Mouse (Mus musculus) lung, postnatal 0 days (tissue): Measurements from ENCODE around the gene Ak5. TPM values are rescaled to one million over a fixed set of nuclear protein-coding genes. Genes with fewer than 3 reads are reported as not detected.
"Not testable (repeated sequence)": the region's sequence is repeated elsewhere in the genome, so short reads cannot be mapped to it uniquely, and the experiment has no call there.

ENCODE experiments used
- ATAC-seq: fragments of 200-750 bp; cut with Nextera tagmentation; 2 replicates; pipeline ENCODE4 v1.8.0; 2017; ENCODE audit warnings: moderate library complexity
- DNase-seq: peaks from one replicate; pipeline ENCODE4 v3.0.0-alpha.2; 2016; ENCODE audit warnings: low spot score
- H3K27ac ChIP-seq: fragments of 300-500 bp; sonication (generic); 2 replicates; pipeline ENCODE4 v1.5.1; 2014; ENCODE audit warnings: antibody characterized with exemption, mild to moderate bottlenecking, low read length, mixed read lengths
- H3K27me3 ChIP-seq: fragments of 300-500 bp; sonication (generic); replicated peaks from 2 replicates; pipeline ENCODE4 v1.6.1; 2014; ENCODE audit warnings: low read length, mixed read lengths; ENCODE audit not compliant: insufficient read depth
- H3K36me3 ChIP-seq: fragments of 300-500 bp; sonication (generic); 2 replicates; pipeline ENCODE4 v1.6.1; 2014; ENCODE audit warnings: low read length, mixed read lengths; ENCODE audit not compliant: insufficient read depth
- H3K4me1 ChIP-seq: fragments of 300-500 bp; sonication (generic); 2 replicates; pipeline ENCODE4 v1.6.1; 2014; ENCODE audit warnings: antibody characterized with exemption, low read depth, low read length, mixed read lengths; ENCODE audit not compliant: insufficient read depth
- H3K4me2 ChIP-seq: fragments of 300-500 bp; sonication (generic); replicated peaks from 2 replicates; pipeline ENCODE4 v1.6.1; 2014; ENCODE audit warnings: low read depth, mild to moderate bottlenecking, low read length, moderate library complexity, mixed read lengths
- H3K4me3 ChIP-seq: fragments of 300-500 bp; sonication (generic); 2 replicates; pipeline ENCODE4 v1.5.1; 2014; ENCODE audit warnings: low read depth, low read length
- H3K9ac ChIP-seq: fragments of 300-500 bp; sonication (generic); replicated peaks from 2 replicates; pipeline ENCODE4 v1.6.1; 2014; ENCODE audit warnings: low read depth, mild to moderate bottlenecking
- H3K9me3 ChIP-seq: fragments of 300-500 bp; sonication (generic); 2 replicates; pipeline ENCODE4 v1.6.1; 2016; ENCODE audit warnings: low read length, mixed read lengths
- CTCF ChIP-seq: IDR thresholded peaks from 2 replicates; pipeline ENCODE4 v1.5.1; 2016; ENCODE audit warnings: antibody characterized with exemption, mild to moderate bottlenecking
- EP300 ChIP-seq: IDR thresholded peaks from 2 replicates; pipeline ENCODE4 v1.6.1; 2016; ENCODE audit warnings: antibody characterized with exemption, mild to moderate bottlenecking, control low read depth
- WGBS: fragments of 180-500 bp; shearing (Covaris S2); extraction: QIAGEN DNeasy Blood & Tissue Kit; methylation state at CpG from one replicate; pipeline ENCODE4 v1.1.7; 2014; 5-methylcytosine and 5-hydroxymethylcytosine counted together
- polyA plus RNA-seq: library from polyadenylated mRNA; unstranded; fragments of >200 nt; fragmentation: Nextera tagmentation; extraction: Ambion mirVana; gene quantifications from 2 replicates; pipeline ENCODE4 v1.2.1, GENCODE M21; 2015

Gene Ak5
- polyA plus RNA-seq, 1 experiment from 2014 or later: 0.47 TPM

DNA sequence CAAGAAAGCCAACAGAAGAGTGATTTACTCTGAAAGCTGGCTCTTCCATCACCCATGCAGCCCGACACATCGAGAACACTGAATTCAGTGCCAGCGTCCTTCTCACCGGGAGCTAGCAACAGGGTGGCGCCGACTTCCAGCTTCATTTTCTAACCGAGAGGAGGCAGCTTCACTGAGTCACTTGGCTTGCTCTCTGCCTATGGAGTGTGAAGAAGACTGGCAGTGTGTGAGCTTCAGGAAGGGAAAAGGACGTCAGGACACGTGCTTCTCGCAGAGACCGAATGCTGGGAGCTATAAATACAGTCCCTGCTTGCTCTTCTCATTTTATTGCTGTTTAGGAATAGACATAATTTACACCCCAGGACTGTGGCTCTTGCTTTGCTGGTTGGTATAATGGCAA is 62.3 kb downstream of the Ak5 start:
- WGBS: 59% methylated on average over 11 of the region's 11 CpGs
- ATAC-seq (no peak), DNase-seq (no peak)
- Histone ChIP-seq H3K36me3 (no peaks in the 10 kb centered on the region), H3K9ac (no peak overlapping the region), H3K9me3 (no peaks in the 10 kb centered on the region), H3K27me3 (no peaks in the 10 kb centered on the region), H3K4me2 (no peak overlapping the region), H3K27ac (no peak overlapping the region), H3K4me1 (no peaks in the 10 kb centered on the region), H3K4me3 (no peak overlapping the region)
- no peak for TF ChIP-seq CTCF
- TF ChIP-seq EP300: no peak

DNA sequence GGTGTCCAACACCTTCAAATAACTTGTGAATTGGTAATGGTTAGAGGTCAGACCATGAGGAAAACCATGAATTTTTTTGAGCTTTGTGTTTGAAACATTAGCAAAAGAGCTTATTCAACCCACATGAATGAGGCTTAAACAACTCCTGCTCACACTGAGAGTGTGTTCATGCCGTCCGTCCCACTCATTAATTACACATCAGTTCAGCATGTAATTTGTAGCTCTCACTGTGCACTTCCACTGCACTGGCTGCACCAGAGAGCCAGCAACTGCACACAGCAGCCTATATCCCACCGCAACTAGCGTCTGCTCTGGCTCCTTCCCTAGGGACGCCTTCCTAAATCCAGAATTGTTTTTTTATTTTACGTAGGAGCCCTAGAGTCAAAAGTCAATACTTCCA is 68.5 kb downstream of the Ak5 start:
- WGBS: 73% methylated on average over 6 of the region's 6 CpGs
- DNase-seq (no peak), ATAC-seq (no peak)
- H3K9ac ChIP-seq: no peak overlapping the region
- H3K27ac ChIP-seq: no peak overlapping the region
- no peaks in the 10 kb centered on the region for H3K36me3 ChIP-seq
- no peak overlapping the region for H3K4me2 ChIP-seq
- H3K9me3 ChIP-seq: no peaks in the 10 kb centered on the region
- no peak overlapping the region for H3K4me3 ChIP-seq
- no peak for TF ChIP-seq CTCF
- no peak for TF ChIP-seq EP300
- H3K4me1 ChIP-seq: no peaks in the 10 kb centered on the region
- no peaks in the 10 kb centered on the region for H3K27me3 ChIP-seq

- Histone ChIP-seq H3K4me1 (no peaks in the 10 kb centered on the region), H3K27me3 (no peaks in the 10 kb centered on the region), H3K4me2 (no peak overlapping the region), H3K36me3 (no peaks in the 10 kb centered on the region), H3K4me3 (no peak overlapping the region), H3K9ac (no peak overlapping the region), H3K9me3 (no peaks in the 10 kb centered on the region), H3K27ac (no peak overlapping the region)
- ATAC-seq (no peak), DNase-seq (no peak)
- TF ChIP-seq CTCF (no peak), EP300 (no peak)
- WGBS: 71% methylated on average over 7 of the region's 7 CpGs
These were observed 71.6 kb downstream of the Ak5 start for GRCm38 (mm10) chr3:152596406-152597050.

GRCm38 (mm10) chr3:152592767-152593425 is 75.3 kb downstream of the Ak5 start:
- 43% methylated on average over 8 of the region's 8 CpGs for WGBS

DNA sequence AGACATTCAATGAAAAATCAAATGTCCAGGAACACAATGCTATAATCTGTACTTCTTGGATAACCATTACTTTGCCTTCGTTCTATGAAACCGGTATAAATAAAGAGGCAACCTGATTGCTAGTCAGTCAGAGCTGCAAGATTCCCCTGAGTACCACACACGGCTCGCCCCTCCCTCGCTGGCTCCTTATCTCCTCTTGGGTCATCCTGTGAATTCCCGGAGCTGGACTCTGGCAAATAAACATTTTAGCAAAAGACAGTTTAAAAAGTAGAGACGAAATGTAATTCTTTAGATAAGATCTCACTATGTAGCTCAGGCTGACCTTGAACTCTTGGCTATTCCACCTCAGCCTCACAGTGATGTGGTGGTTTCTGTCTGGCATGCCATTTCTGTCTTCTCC is 77.7 kb downstream of the Ak5 start:
- Histone ChIP-seq H3K9ac (no peak overlapping the region), H3K36me3 (no peaks in the 10 kb centered on the region), H3K27ac (no peak overlapping the region), H3K9me3 (no peaks in the 10 kb centered on the region), H3K27me3 (no peaks in the 10 kb centered on the region), H3K4me2 (no peak overlapping the region), H3K4me3 (no peak overlapping the region), H3K4me1 (no peaks in the 10 kb centered on the region)
- TF ChIP-seq CTCF (no peak), EP300 (no peak)
- DNase-seq (no peak), ATAC-seq (no peak)
- 31% methylated on average over 7 of the region's 7 CpGs for WGBS

More at GRCm38 (mm10) chr3:152592767-152593425, 75.3 kb downstream of the Ak5 start:
- no peaks in the 10 kb centered on the region for H3K4me1 ChIP-seq
- TF ChIP-seq CTCF (no peak), EP300 (no peak)
- H3K9ac ChIP-seq: no peak overlapping the region
- no peak for DNase-seq
- ATAC-seq: no peak
- no peaks in the 10 kb centered on the region for H3K27me3 ChIP-seq
- H3K9me3 ChIP-seq: no peaks in the 10 kb centered on the region
- no peak overlapping the region for H3K4me3 ChIP-seq
- no peaks in the 10 kb centered on the region for H3K36me3 ChIP-seq
- no peak overlapping the region for H3K4me2 ChIP-seq
- H3K27ac ChIP-seq: no peak overlapping the region

- ATAC-seq, H3K4me2 ChIP-seq, H3K4me1 ChIP-seq, H3K9ac ChIP-seq, DNase-seq, H3K27me3 ChIP-seq, H3K27ac ChIP-seq, H3K4me3 ChIP-seq, H3K9me3 ChIP-seq, H3K36me3 ChIP-seq: not testable (repeated sequence)
- 78% methylated on average over 3 of the region's 3 CpGs for WGBS
These were observed 79.1 kb downstream of the Ak5 start for GRCm38 (mm10) chr3:152589101-152589500.
